Mouse (Mus musculus): ENCODE data around the gene Sf3b1.

GRCm38 (mm10) chr1:55042246-55042645 lies 15.0 kb upstream of the Sf3b1 start:
- TF ChIP-seq CTCF (IDR thresholded peaks at IDR 0.05; ENCODE audit: low read depth) = peak; percentile 29; the same call in 1 of the 2 replicates
- TF ChIP-seq EP300 (IDR thresholded peaks at IDR 0.05; ENCODE audit: low read depth) = no peak

Data from liver, postnatal 0 days (tissue).